Mouse (Mus musculus): ENCODE measurements around the gene Sstr3. TPM values are rescaled to one million over a fixed set of nuclear protein-coding genes. Genes with fewer than 3 reads are reported as not detected.

Gene Sstr3
- under 1 TPM in 1 of 2 experiments, not detected in 1; 0.01 TPM for polyA plus RNA-seq (2012; fragmentation: generic; extraction: Trizol)

GRCm38 (mm10) chr15:78544561-78545001 is at the start of gene Sstr3:
TSS of gene Sstr3 (minus strand) at chr15:78544685.

GRCm38 (mm10) chr15:78572658-78573397 is 28.3 kb upstream of the Sstr3 start, which contains the start of gene Rac2:
TSS of gene Rac2 (minus strand) at chr15:78572783.

GRCm38 (mm10) chr15:78530671-78531450 is 13.6 kb downstream of the Sstr3 start, which contains the start of gene C1qtnf6:
TSS of gene C1qtnf6 (minus strand) at chr15:78531416.

GRCm38 (mm10) chr15:78494968-78495406 is 49.5 kb downstream of the Sstr3 start, which contains the start of gene Il2rb:
TSS of gene Il2rb (minus strand) at chr15:78495271.

Other genes with a start within 250 kb of the Sstr3 start
- not detected for gene Csf2rb2, start 239.0 kb downstream of the Sstr3 start, polyA plus RNA-seq (2012; fragmentation: generic; extraction: Trizol)
- not detected for gene Csf2rb, start 218.9 kb downstream of the Sstr3 start, polyA plus RNA-seq (2012; fragmentation: generic; extraction: Trizol)
- not detected for gene Tex33, start 148.8 kb downstream of the Sstr3 start, polyA plus RNA-seq (2012; fragmentation: generic; extraction: Trizol)
- 10 to 100 TPM; 13.6 to 29.6 TPM for gene Tst, start 138.8 kb downstream of the Sstr3 start, polyA plus RNA-seq (2012; fragmentation: generic; extraction: Trizol)
- 100 to 1,000 TPM in 1 of 2 experiments, 10 to 100 TPM in 1; 62.7 to 129 TPM for gene Mpst, start 138.3 kb downstream of the Sstr3 start, polyA plus RNA-seq (2012; fragmentation: generic; extraction: Trizol)
- 100 to 1,000 TPM; 227 to 234 TPM for gene Kctd17, start 116.1 kb downstream of the Sstr3 start, polyA plus RNA-seq (2012; fragmentation: generic; extraction: Trizol)
- 1 to 10 TPM in 1 of 2 experiments, under 1 TPM in 1; 0.09 to 2.9 TPM for gene Tmprss6, start 76.1 kb downstream of the Sstr3 start, polyA plus RNA-seq (2012; fragmentation: generic; extraction: Trizol)
- gene Il2rb, start 49.4 kb downstream of the Sstr3 start, polyA plus RNA-seq (2012; fragmentation: generic; extraction: Trizol), result under 1 TPM; under 0.01 to 0.32 TPM
- gene C1qtnf6, start 13.3 kb downstream of the Sstr3 start, polyA plus RNA-seq (2012; fragmentation: generic; extraction: Trizol), result 100 to 1,000 TPM in 1 of 2 experiments, 10 to 100 TPM in 1; 12.4 to 130 TPM
- not detected for gene Rac2, start 28.1 kb upstream of the Sstr3 start, polyA plus RNA-seq (2012; fragmentation: generic; extraction: Trizol)
- gene Cyth4, start 52.4 kb upstream of the Sstr3 start, polyA plus RNA-seq (2012; fragmentation: generic; extraction: Trizol), result under 1 TPM; 0.21 to 0.48 TPM
- gene Elfn2, start 174.1 kb upstream of the Sstr3 start, polyA plus RNA-seq (2012; fragmentation: generic; extraction: Trizol), result under 1 TPM; 0.02 TPM
- under 1 TPM in 1 of 2 experiments, not detected in 1; 0.02 TPM for gene Mfng, start 228.8 kb upstream of the Sstr3 start, polyA plus RNA-seq (2012; fragmentation: generic; extraction: Trizol)